Mouse (Mus musculus) CH12.LX (cell line): ENCODE results near the gene Gm26558.

Experiments
- CTCF ChIP-seq, 2 experiments: IDR thresholded peaks in 1 of 2; conservative IDR thresholded peaks in 1 of 2; 2 replicates each; pipeline ENCODE4 v1.5.1; 2011 to 2012; ENCODE audit warnings: low read depth in 2 of 2, low read length in 2 of 2, improper control_type of control experiment in 1 of 2, inconsistent platforms in 1 of 2, mild to moderate bottlenecking in 1 of 2, moderate library complexity in 1 of 2
- TBP ChIP-seq: conservative IDR thresholded peaks from 2 replicates; pipeline ENCODE4 v1.6.1; 2011; ENCODE audit warnings: low read depth, low read length, improper control_type of control experiment

- TF ChIP-seq TBP = no peak
- TF ChIP-seq CTCF (conservative IDR thresholded peaks at IDR 0.05 in 1 of 2, IDR thresholded peaks at IDR 0.05 in 1 of 2; ENCODE audit: low read depth in 2 of 2, low read length in 2 of 2) = no peak
Observed at GRCm38 (mm10) chr2:70622244-70622643, 39.7 kb downstream of the Gm26558 start.
